Mouse (Mus musculus) erythroblast, embryonic 14.5 days (primary cell): ENCODE data around the gene Gal3st2c. TPM values are rescaled to one million over a fixed set of nuclear protein-coding genes. Genes with fewer than 3 reads are reported as not detected.
"Not testable (repeated sequence)": the region's sequence is repeated elsewhere in the genome, so short reads cannot be mapped to it uniquely, and the experiment has no call there.

Source experiments
- H3K27me3 ChIP-seq: 2 replicates; pipeline ENCODE4 v1.6.1; 2012; ENCODE audit warnings: inconsistent platforms; ENCODE audit not compliant: control insufficient read depth
- H3K36me3 ChIP-seq: 2 replicates; pipeline ENCODE4 v1.6.1; 2012; ENCODE audit warnings: mild to moderate bottlenecking, inconsistent platforms; ENCODE audit not compliant: control insufficient read depth
- H3K4me1 ChIP-seq: 2 replicates; pipeline ENCODE4 v1.6.1; 2012; ENCODE audit warnings: inconsistent platforms; ENCODE audit not compliant: control insufficient read depth
- H3K4me3 ChIP-seq: replicated peaks from 2 replicates; pipeline ENCODE3; 2012; ENCODE audit warnings: moderate library complexity, mild to moderate bottlenecking, inconsistent platforms
- H3K9me3 ChIP-seq: 2 replicates; pipeline ENCODE4 v1.6.1; 2012; ENCODE audit warnings: low read length, inconsistent platforms, mixed read lengths; ENCODE audit not compliant: control insufficient read depth
- GATA1 ChIP-seq: IDR thresholded peaks from 2 replicates; pipeline ENCODE4 v1.6.1; 2012; ENCODE audit warnings: low read length, inconsistent platforms, mixed read lengths
- TAL1 ChIP-seq: IDR thresholded peaks from 3 replicates; pipeline ENCODE4 v1.6.1; 2012; ENCODE audit warnings: low read length, inconsistent platforms, mixed read lengths
- polyA plus RNA-seq: library from polyadenylated mRNA; stranded (reverse); fragments of >175 nt; gene quantifications from 2 replicates; pipeline ENCODE4 v1.2.3, GENCODE M21; 2012

The Gal3st2c gene
- polyA plus RNA-seq, result 0.01 TPM in 1 of 2 replicates, not detected in the other

GRCm38 (mm10) chr1:93990209-93990608 lies at the start of gene Gal3st2c:
TSS of gene Gal3st2c (plus strand) at chr1:93990509.
- H3K9me3 ChIP-seq, H3K27me3 ChIP-seq, H3K4me1 ChIP-seq, H3K36me3 ChIP-seq, H3K4me3 ChIP-seq: not testable (repeated sequence)

GRCm38 (mm10) chr1:93949087-93949486 lies 41.2 kb upstream of the Gal3st2c start:
- not testable (repeated sequence) for H3K27me3 ChIP-seq, H3K4me1 ChIP-seq, H3K36me3 ChIP-seq, H3K4me3 ChIP-seq, H3K9me3 ChIP-seq

- not testable (repeated sequence) for H3K27me3 ChIP-seq, H3K9me3 ChIP-seq, H3K36me3 ChIP-seq, H3K4me3 ChIP-seq, H3K4me1 ChIP-seq
Observed at GRCm38 (mm10) chr1:93966489-93966888, 23.8 kb upstream of the Gal3st2c start.

GRCm38 (mm10) chr1:93970380-93970779 lies 19.9 kb upstream of the Gal3st2c start:
- not testable (repeated sequence) for H3K36me3 ChIP-seq, H3K9me3 ChIP-seq, H3K27me3 ChIP-seq, H3K4me1 ChIP-seq, H3K4me3 ChIP-seq

GRCm38 (mm10) chr1:93970797-93971196 lies 19.5 kb upstream of the Gal3st2c start:
- H3K27me3 ChIP-seq, H3K4me1 ChIP-seq, H3K4me3 ChIP-seq, H3K36me3 ChIP-seq, H3K9me3 ChIP-seq: not testable (repeated sequence)

GRCm38 (mm10) chr1:93975764-93976163 lies 14.5 kb upstream of the Gal3st2c start:
- H3K4me1 ChIP-seq, H3K9me3 ChIP-seq, H3K36me3 ChIP-seq, H3K4me3 ChIP-seq, H3K27me3 ChIP-seq: not testable (repeated sequence)

- H3K9me3 ChIP-seq, H3K27me3 ChIP-seq, H3K36me3 ChIP-seq, H3K4me1 ChIP-seq, H3K4me3 ChIP-seq: not testable (repeated sequence)
Observed at GRCm38 (mm10) chr1:93978287-93978686, 12.0 kb upstream of the Gal3st2c start.

GRCm38 (mm10) chr1:93980932-93981331 lies 9.4 kb upstream of the Gal3st2c start:
- H3K4me1 ChIP-seq, H3K9me3 ChIP-seq, H3K27me3 ChIP-seq, H3K36me3 ChIP-seq, H3K4me3 ChIP-seq: not testable (repeated sequence)

- no peaks in the 10 kb centered on the region for H3K27me3 ChIP-seq
- no peaks in the 10 kb centered on the region for H3K4me1 ChIP-seq
- TF ChIP-seq GATA1 (no peak), TAL1 (no peak)
- H3K9me3 ChIP-seq, result no peaks in the 10 kb centered on the region
- H3K4me3 ChIP-seq, result no peak overlapping the region
- no peaks in the 10 kb centered on the region for H3K36me3 ChIP-seq
Observed at GRCm38 (mm10) chr1:93986167-93986566, 4.1 kb upstream of the Gal3st2c start.

GRCm38 (mm10) chr1:93988786-93989185 lies 1.5 kb upstream of the Gal3st2c start:
- Histone ChIP-seq H3K27me3 (no peaks in the 10 kb centered on the region), H3K9me3 (no peaks in the 10 kb centered on the region), H3K4me3 (no peak overlapping the region), H3K4me1 (no peaks in the 10 kb centered on the region), H3K36me3 (no peaks in the 10 kb centered on the region)
- TF ChIP-seq GATA1 (no peak), TAL1 (no peak)

GRCm38 (mm10) chr1:93991068-93991467 lies 759 bp downstream of the Gal3st2c start:
- not testable (repeated sequence) for H3K27me3 ChIP-seq, H3K9me3 ChIP-seq, H3K4me1 ChIP-seq, H3K36me3 ChIP-seq, H3K4me3 ChIP-seq

GRCm38 (mm10) chr1:93991491-93991890 lies 1.2 kb downstream of the Gal3st2c start:
- not testable (repeated sequence) for H3K36me3 ChIP-seq, H3K4me3 ChIP-seq, H3K4me1 ChIP-seq, H3K9me3 ChIP-seq, H3K27me3 ChIP-seq
